ENCODE assay signal across 21 mouse cellular contexts in the genomic region with DNA sequence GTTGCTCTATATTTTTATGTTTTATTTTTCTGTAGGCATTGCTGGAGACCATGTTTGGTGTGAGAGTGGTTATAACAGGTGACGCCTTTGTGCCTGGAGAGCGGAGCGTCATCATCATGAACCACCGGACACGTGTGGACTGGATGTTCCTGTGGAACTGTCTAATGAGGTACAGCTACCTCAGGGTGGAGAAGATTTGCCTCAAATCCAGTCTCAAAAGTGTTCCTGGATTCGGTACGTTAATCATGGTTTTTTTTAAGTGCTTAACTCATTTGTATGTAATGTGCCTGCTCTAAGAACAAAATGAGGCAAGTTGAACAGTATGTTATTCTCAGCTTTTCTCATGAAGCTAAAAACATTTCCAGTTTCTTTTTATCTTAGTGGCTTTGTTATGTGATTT.
A peak's percentile ranks its signal among the peaks of the same experiment; 100 is the strongest.
DNase-seq lines count a peak whose midpoint lies in the region; ATAC-seq and TF ChIP-seq lines count a peak whose summit lies in the region.
"Had no signal": no experiment of that assay in that cellular context is flagged by ENCODE, and none has a peak within 500 bp of the region (broad histone marks: within the 10 kb centered on the region; RNA-seq: fewer than 3 reads in every experiment).

No protein-coding gene starts in this region.

- no peaks in the 10 kb centered on the region for H3K9me3 ChIP-seq in stomach, postnatal 0 days (ENCODE audit: control insufficient read depth, low read length)
- H3K9me3 ChIP-seq: embryonic facial prominence, embryonic 15.5 days; forebrain, embryonic 10.5 days; heart, embryonic 12.5 days; hindbrain, embryonic 10.5 days had no signal

- no peak overlapping the region for H3K4me2 ChIP-seq in stomach, postnatal 0 days (replicated peaks; ENCODE audit: low read depth)
- H3K4me2 ChIP-seq: embryonic facial prominence, embryonic 15.5 days; heart, embryonic 12.5 days; hindbrain, embryonic 14.5 days had no signal

- H3K36me3 ChIP-seq in spleen, adult 2 months (ENCODE audit: control insufficient read depth, insufficient read depth, low read length): peaks cover 5% of the 10 kb centered on the region
- no peaks in the 10 kb centered on the region for H3K36me3 ChIP-seq in stomach, postnatal 0 days (ENCODE audit: control insufficient read depth, insufficient read depth, low read length)
- H3K36me3 ChIP-seq: embryonic facial prominence, embryonic 15.5 days had no signal

- TF ChIP-seq POLR2A in spleen, adult 2 months (IDR thresholded peaks at IDR 0.05; ENCODE audit: low read depth, low read length): no peak

- TF ChIP-seq CTCF in spleen, adult 2 months (IDR thresholded peaks at IDR 0.05; ENCODE audit: extremely low read depth, insufficient read depth, insufficient read length, insufficient replicate concordance): no peak
- TF ChIP-seq CTCF in stomach, postnatal 0 days (IDR thresholded peaks at IDR 0.05; ENCODE audit: low read depth): no peak

- H3K4me1 ChIP-seq in spleen, adult 2 months (ENCODE audit: control insufficient read depth, insufficient read depth, insufficient read length): peaks cover 7% of the 10 kb centered on the region; the same call in 1 of the 2 replicates
- no peaks in the 10 kb centered on the region for H3K4me1 ChIP-seq in stomach, postnatal 0 days (replicated peaks; ENCODE audit: control insufficient read depth, insufficient read depth)
- H3K4me1 ChIP-seq: forebrain, embryonic 10.5 days; hindbrain, embryonic 10.5 days had no signal

- no peak overlapping the region for H3K4me3 ChIP-seq in spleen, adult 2 months (ENCODE audit: extremely low read depth, insufficient read depth, insufficient read length)
- no peak overlapping the region for H3K4me3 ChIP-seq in stomach, postnatal 0 days (ENCODE audit: low read depth, low read length)
- H3K4me3 ChIP-seq: embryonic facial prominence, embryonic 15.5 days; erythroblast, embryonic 14.5 days; forebrain, embryonic 10.5 days; heart, adult 2 months; heart, embryonic 12.5 days; hindbrain, embryonic 10.5 days had no signal

- H3K27ac ChIP-seq in spleen, adult 2 months (ENCODE audit: insufficient read depth, low read length): peak overlapping the region; percentile 50; the same call in 1 of the 2 replicates
- no peak overlapping the region for H3K27ac ChIP-seq in stomach, postnatal 0 days (replicated peaks)
- H3K27ac ChIP-seq: embryonic facial prominence, embryonic 15.5 days; forebrain, embryonic 10.5 days; heart, adult 2 months; hindbrain, embryonic 10.5 days; hindbrain, embryonic 14.5 days had no signal

- H3K27me3 ChIP-seq in spleen, adult 2 months (ENCODE audit: control insufficient read depth, insufficient read depth, low read length): no peaks in the 10 kb centered on the region
- no peaks in the 10 kb centered on the region for H3K27me3 ChIP-seq in stomach, postnatal 0 days (ENCODE audit: control insufficient read depth, insufficient read depth, low read length)
- H3K27me3 ChIP-seq: CH12.LX; embryonic facial prominence, embryonic 15.5 days; heart, embryonic 12.5 days; Patski had no signal

- WGBS in spleen, adult 2 months: 80% methylated on average over 7 of the region's 7 CpGs
- WGBS in stomach, postnatal 0 days: 87% methylated on average over 7 of the region's 7 CpGs

- no peak for TF ChIP-seq EP300 in stomach, postnatal 0 days (optimal IDR thresholded peaks at IDR 0.05)

- ATAC-seq in CD4-positive, CD25-positive, alpha-beta regulatory T cell, adult 4 months: peak; percentile 49
- ATAC-seq in stomach, postnatal 0 days (ENCODE audit: low FRiP score, low TSS enrichment): no peak
- ATAC-seq: forebrain, embryonic 14.5 days; Patski had no signal

- DNase-seq in spleen, adult 2 months (ENCODE audit: low read depth in 1 of 2, low spot score in 2 of 2): no peak
- no peak for DNase-seq in spleen, postnatal 4 days (ENCODE audit: low spot score in 2 of 2)
- peak; percentile 69 for DNase-seq in induced T-regulatory cell, adult 2 months (ENCODE audit: low read depth)
- DNase-seq in testis, postnatal 14 days (ENCODE audit: low spot score): no peak
- DNase-seq in stomach, postnatal 0 days (ENCODE audit: low spot score): no peak
- DNase-seq: adrenal gland, adult 8-10 months; cerebellum, adult 2 months; cerebellum, postnatal 14 days; embryo, embryonic 11 days; gastrocnemius, postnatal 10 days; heart, adult 2 months had no signal

- H3K9ac ChIP-seq in stomach, postnatal 0 days (ENCODE audit: low read length): no peak overlapping the region
- H3K9ac ChIP-seq: embryonic facial prominence, embryonic 15.5 days; heart, embryonic 12.5 days; hindbrain, embryonic 14.5 days had no signal
